Mouse (Mus musculus) ovary, adult 2 months (tissue): ENCODE data around the gene Hacl1. TPM values are rescaled to one million over a fixed set of nuclear protein-coding genes. Genes with fewer than 3 reads are reported as not detected.

ENCODE experiments used
- polyA plus RNA-seq: library from polyadenylated mRNA; depleted of rRNA; stranded (reverse); fragments of >200 nt; gene quantifications from 2 replicates; pipeline ENCODE4 v1.2.3, GENCODE M21; 2012; rRNA removed

Hacl1 gene
- polyA plus RNA-seq: 8.0 and 10.3 TPM in 2 replicates

DNA sequence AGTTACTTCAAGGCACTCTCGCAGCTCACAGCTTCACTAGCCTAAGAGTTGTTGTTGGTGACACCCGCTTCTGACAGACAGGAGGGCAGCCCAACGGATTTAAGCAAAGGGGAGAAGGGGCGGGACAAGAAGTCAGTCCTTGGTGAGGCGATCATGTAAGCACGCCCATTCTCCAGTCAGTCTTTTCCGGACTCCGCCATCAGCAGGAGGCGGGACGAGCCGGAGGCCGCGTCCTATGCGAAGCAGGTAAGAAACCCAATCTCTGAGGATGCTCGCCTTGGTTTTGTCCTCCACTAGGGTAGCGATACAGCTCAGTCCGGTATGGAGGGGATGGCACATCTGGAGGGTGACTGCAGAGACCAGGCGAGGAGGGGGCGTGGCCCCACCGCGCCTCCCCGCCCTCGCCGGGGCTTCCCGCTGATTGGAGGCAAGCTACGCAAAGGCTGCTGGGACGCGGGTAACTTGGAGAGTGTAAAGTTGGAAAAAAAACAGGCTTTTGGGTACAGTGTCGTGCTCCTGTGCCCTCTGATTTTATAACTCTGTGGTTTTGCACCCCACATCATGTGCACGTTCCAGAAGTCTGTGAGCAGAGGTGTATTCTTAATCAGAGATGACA is at the start of gene Hacl1, which contains the start of gene Btd:
Gene Hacl1 (minus strand): TSS at position 397 of the 616 bp plus-strand sequence.
Gene Btd (plus strand): TSS at position 139 of the 616 bp plus-strand sequence.

DNA sequence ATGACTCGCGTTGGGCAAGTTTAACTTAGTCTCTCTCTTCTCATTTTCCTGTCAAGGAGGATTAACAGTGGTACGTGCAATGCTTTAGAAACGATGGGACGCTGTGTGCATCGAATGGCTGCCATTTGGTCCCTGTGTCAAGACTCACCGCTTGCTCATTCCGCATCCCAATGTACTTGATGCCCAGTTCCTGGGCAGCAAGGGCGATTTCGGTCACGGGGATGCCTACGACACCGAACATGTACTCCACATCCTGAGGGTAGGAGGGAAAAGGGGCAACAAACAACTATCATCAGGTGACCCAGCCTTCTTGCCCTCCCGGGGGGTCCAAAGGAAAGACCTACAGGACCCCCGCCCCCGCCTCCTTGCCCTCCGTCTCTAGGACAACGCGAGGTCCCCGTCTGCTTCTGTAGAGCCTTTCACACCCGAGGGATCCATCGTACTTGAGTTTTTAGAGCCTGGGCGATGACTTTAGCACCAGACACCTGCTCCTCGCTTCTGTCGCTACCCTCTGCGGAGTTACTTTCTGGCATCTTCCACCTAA is 668 bp downstream of the Hacl1 start, which contains the start of gene Gm49387:
Gene Gm49387 (minus strand): TSS at position 533 of the 544 bp plus-strand sequence.

DNA sequence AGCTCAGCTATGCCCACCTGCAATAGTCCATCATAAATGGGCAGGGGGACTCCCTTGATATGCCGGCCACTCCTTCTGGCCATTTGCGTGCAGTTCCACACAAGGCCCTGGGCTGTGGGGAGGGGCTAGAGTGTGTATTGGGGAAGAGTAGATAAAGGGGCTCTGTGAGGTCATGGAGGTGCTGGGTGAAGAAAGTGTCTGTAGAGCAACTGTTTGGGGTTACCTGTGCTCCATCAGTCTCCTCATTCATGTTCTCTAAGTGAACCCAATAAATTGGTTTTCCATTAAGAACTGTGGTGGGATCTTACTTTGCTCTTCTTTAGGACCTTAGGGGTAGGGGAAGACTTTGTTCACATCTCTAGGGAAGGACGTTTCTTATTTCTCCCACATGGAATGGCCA is 49.8 kb downstream of the Hacl1 start, which contains the start of gene Colq:
Gene Colq (minus strand): TSS at position 101 of the 400 bp plus-strand sequence.

Other genes starting within 250 kb of the Hacl1 start
- 33.6 and 34.0 TPM in 2 replicates for gene Sh3bp5, start 205.2 kb downstream of the Hacl1 start, polyA plus RNA-seq
- gene Eaf1, start 146.9 kb downstream of the Hacl1 start, polyA plus RNA-seq: 34.9 and 54.4 TPM in 2 replicates
- gene Mettl6, start 146.2 kb downstream of the Hacl1 start, polyA plus RNA-seq: 7.1 and 7.5 TPM in 2 replicates
- 0.41 and 0.54 TPM in 2 replicates for gene Colq, start 49.9 kb downstream of the Hacl1 start, polyA plus RNA-seq
- not detected in 2 replicates for gene Gm49387, start 408 bp downstream of the Hacl1 start, polyA plus RNA-seq
- 41.8 and 61.0 TPM in 2 replicates for gene Btd, start 258 bp downstream of the Hacl1 start, polyA plus RNA-seq
- 3.7 and 5.2 TPM in 2 replicates for gene Ankrd28, start 189.4 kb upstream of the Hacl1 start, polyA plus RNA-seq